Mouse (Mus musculus) spleen, adult 2 months (tissue): ENCODE measurements around the gene Olfr1411.

Experiments
- CTCF ChIP-seq: fragments of 200-500 bp; IDR thresholded peaks from 2 replicates; pipeline ENCODE4 v1.5.1; 2011; ENCODE audit warnings: mild to moderate bottlenecking, inconsistent platforms; ENCODE audit not compliant: insufficient read depth, insufficient read length, insufficient replicate concordance; ENCODE audit errors: extremely low read depth
- POLR2A ChIP-seq: fragments of 200-500 bp; IDR thresholded peaks from 2 replicates; pipeline ENCODE4 v1.6.1; 2011; ENCODE audit warnings: low read depth, low read length, inconsistent platforms

GRCm38 (mm10) chr1:92636676-92637075 lies 42.5 kb downstream of the Olfr1411 start:
- TF ChIP-seq POLR2A (no peak), CTCF (no peak)
